Mouse (Mus musculus): ENCODE results near the gene Rbm4. TPM values are rescaled to one million over a fixed set of nuclear protein-coding genes. Genes with fewer than 3 reads are reported as not detected.
"Not testable (repeated sequence)": the region's sequence is repeated elsewhere in the genome, so short reads cannot be mapped to it uniquely, and the experiment has no call there.

The Rbm4 gene
- polyA plus RNA-seq, 1 experiment from 2014 or later = 110 TPM

DNA sequence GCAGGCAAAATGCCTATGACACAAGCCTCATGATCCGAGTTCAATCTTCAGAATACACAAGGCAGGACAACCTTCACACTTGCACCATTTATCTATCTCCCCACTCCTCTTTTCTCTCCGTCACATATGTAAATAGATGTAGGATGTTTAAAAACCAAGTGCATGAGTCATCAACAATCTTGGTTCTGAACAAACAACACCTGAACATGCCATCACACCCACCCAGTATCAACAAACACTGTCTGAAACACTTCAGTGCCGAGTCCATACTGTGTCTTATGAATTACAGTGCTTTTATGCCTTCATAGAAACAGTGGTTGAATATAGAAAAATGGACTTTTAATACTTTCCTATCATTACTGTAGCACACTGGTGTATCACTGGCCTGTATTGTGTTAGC, 20.9 kb downstream of the Rbm4 start:
- H3K4me1 ChIP-seq (replicated peaks; ENCODE audit: control insufficient read depth, insufficient read depth, low read length) = no peaks in the 10 kb centered on the region; the same call in 1 of the 2 replicates
- no peak overlapping the region for H3K4me3 ChIP-seq (replicated peaks; ENCODE audit: low read length)
- WGBS = 88% methylated on average over 3 of the region's 3 CpGs
- ATAC-seq = no peak
- H3K27me3 ChIP-seq (replicated peaks; ENCODE audit: control insufficient read depth, insufficient read depth, low read length) = no peaks in the 10 kb centered on the region
- H3K27ac ChIP-seq (ENCODE audit: low read length) = no peak overlapping the region
- peaks cover 21% of the 10 kb centered on the region for H3K36me3 ChIP-seq (ENCODE audit: control insufficient read depth, insufficient read depth)
- no peak overlapping the region for H3K4me2 ChIP-seq (ENCODE audit: low read length)
- no peak overlapping the region for H3K9ac ChIP-seq (replicated peaks; ENCODE audit: low read depth, low read length)
- H3K9me3 ChIP-seq (ENCODE audit: control insufficient read depth, low read length) = no peaks in the 10 kb centered on the region

DNA sequence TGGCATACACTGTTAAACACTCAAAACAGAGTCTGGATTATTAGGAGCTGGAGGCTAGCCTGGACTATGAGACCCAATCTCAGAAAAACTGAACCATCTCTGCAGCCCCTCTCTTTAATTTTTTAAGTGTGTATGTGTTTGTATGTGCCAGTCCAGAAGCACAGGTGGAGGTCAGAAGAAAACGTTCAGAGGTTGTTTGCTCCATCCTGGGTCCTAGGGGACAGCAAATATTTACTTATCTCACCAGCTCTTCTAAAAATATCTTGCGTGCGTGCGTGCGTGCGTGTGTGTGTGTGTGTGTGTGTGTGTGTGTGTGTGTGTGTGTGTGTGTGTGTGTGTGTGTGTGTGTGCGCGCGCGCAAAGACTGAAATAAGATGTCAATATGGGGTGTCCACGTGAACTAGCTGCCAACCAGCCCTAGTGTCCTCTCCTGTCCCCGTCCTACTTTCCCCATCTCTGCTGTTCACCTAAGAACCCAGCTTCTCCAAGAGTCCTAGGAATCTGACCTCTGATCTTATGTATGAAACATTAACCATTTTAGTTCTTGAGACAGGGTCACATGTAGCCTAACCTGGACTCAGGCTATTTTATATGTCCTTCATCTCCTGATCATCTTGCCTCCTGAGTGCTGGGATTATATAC, 26.1 kb downstream of the Rbm4 start:
- Histone ChIP-seq H3K27ac (ENCODE audit: low read length) (no peak overlapping the region), H3K27me3 (replicated peaks; ENCODE audit: control insufficient read depth, insufficient read depth, low read length) (no peaks in the 10 kb centered on the region), H3K4me1 (replicated peaks; ENCODE audit: control insufficient read depth, insufficient read depth, low read length) (peaks cover 9% of the 10 kb centered on the region), H3K9ac (replicated peaks; ENCODE audit: low read depth, low read length) (no peak overlapping the region), H3K9me3 (ENCODE audit: control insufficient read depth, low read length) (no peaks in the 10 kb centered on the region), H3K4me3 (replicated peaks; ENCODE audit: low read length) (no peak overlapping the region), H3K36me3 (ENCODE audit: control insufficient read depth, insufficient read depth) (peaks cover 30% of the 10 kb centered on the region), H3K4me2 (ENCODE audit: low read length) (no peak overlapping the region)
- no peak for ATAC-seq
- 92% methylated on average over 8 of the region's 12 CpGs for WGBS

DNA sequence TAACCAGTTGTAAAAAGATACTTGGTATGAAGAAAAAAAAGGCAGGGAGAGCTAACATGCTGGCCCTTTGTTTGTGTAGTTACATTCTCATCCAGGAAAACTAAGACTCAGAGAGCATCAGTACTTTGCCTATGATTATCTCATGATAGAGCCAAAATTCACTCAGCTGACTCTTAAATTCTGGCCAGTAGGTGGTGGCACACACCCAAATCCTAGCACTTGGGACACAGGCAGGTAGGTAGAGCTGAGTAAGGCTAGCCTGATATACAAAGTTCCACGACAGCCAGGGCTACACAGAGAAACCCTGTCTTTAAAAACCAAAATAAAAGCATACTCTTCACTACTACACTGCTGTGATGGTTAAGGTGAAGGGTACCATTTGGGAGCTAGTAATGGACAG, 30.8 kb downstream of the Rbm4 start:
- ATAC-seq = no peak
- WGBS = 41% methylated on average over 1 of the region's 1 CpGs
- H3K27me3 ChIP-seq (replicated peaks; ENCODE audit: control insufficient read depth, insufficient read depth, low read length) = no peaks in the 10 kb centered on the region
- H3K36me3 ChIP-seq (ENCODE audit: control insufficient read depth, insufficient read depth) = peaks cover 27% of the 10 kb centered on the region
- no peak overlapping the region for H3K9ac ChIP-seq (replicated peaks; ENCODE audit: low read depth, low read length)
- no peak overlapping the region for H3K4me3 ChIP-seq (replicated peaks; ENCODE audit: low read length)
- H3K4me2 ChIP-seq (ENCODE audit: low read length) = no peak overlapping the region
- peaks cover 35% of the 10 kb centered on the region for H3K4me1 ChIP-seq (replicated peaks; ENCODE audit: control insufficient read depth, insufficient read depth, low read length)
- H3K9me3 ChIP-seq (ENCODE audit: control insufficient read depth, low read length) = no peaks in the 10 kb centered on the region
- H3K27ac ChIP-seq (ENCODE audit: low read length) = no peak overlapping the region

DNA sequence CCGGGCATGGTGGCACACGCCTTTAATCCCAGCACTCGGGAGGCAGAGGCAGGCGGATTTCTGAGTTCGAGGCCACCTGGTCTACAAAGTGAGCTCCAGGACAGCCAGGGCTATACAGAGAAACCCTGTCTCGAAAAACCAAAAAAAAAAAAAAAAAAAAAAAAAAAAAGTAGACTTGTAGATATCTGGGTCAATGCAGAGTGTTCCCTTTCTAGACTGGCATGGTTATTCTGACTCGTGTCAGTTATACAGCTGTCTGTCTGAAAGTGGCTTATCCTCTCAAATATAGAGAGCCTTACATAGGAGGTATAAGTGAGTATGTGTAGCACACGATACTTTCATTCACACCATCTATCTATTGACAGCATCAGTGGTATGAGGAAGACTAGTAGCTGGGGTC, 33.2 kb downstream of the Rbm4 start:
- not testable (repeated sequence) for ATAC-seq; H3K9me3 ChIP-seq (ENCODE audit: control insufficient read depth, low read length); H3K4me3 ChIP-seq (replicated peaks; ENCODE audit: low read length); H3K9ac ChIP-seq (replicated peaks; ENCODE audit: low read depth, low read length); H3K27me3 ChIP-seq (replicated peaks; ENCODE audit: control insufficient read depth, insufficient read depth, low read length); H3K27ac ChIP-seq (ENCODE audit: low read length)
- WGBS = 90% methylated on average over 8 of the region's 8 CpGs
- H3K4me1 ChIP-seq (replicated peaks; ENCODE audit: control insufficient read depth, insufficient read depth, low read length) = peaks cover 39% of the 10 kb centered on the region
- peaks cover 23% of the 10 kb centered on the region for H3K36me3 ChIP-seq (ENCODE audit: control insufficient read depth, insufficient read depth)
- H3K4me2 ChIP-seq (ENCODE audit: low read length) = peak overlapping the region; percentile 16; the same call in 1 of the 2 replicates

DNA sequence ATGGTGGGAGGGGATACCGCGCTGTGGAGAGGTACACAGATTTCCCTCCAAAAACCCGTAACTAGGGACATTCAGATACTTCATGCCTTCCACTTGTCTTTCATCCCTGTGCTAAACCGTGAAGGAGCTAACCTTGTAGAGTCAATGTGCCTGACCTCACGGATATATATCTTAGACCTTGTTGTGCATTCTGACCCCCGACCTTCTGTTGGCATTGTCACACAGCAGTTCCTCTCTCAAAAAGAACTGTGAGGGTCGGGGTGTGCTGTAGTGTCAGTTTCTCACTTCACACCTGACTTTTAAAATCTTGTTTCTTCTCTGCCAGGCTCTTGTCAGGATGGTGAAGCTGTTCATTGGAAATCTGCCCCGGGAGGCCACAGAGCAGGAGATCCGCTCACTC, 36.8 kb downstream of the Rbm4 start:
- Histone ChIP-seq H3K9me3 (ENCODE audit: control insufficient read depth, low read length) (no peaks in the 10 kb centered on the region), H3K4me1 (replicated peaks; ENCODE audit: control insufficient read depth, insufficient read depth, low read length) (peaks cover 34% of the 10 kb centered on the region), H3K27ac (ENCODE audit: low read length) (peak overlapping the region; percentile 99), H3K4me2 (ENCODE audit: low read length) (peak overlapping the region; percentile 74), H3K36me3 (ENCODE audit: control insufficient read depth, insufficient read depth) (peaks cover 15% of the 10 kb centered on the region), H3K9ac (replicated peaks; ENCODE audit: low read depth, low read length) (peak overlapping the region; percentile 97), H3K27me3 (replicated peaks; ENCODE audit: control insufficient read depth, insufficient read depth, low read length) (no peaks in the 10 kb centered on the region), H3K4me3 (replicated peaks; ENCODE audit: low read length) (peak overlapping the region; percentile 91)
- WGBS = 5% methylated on average over 9 of the region's 9 CpGs
- ATAC-seq = no peak

DNA sequence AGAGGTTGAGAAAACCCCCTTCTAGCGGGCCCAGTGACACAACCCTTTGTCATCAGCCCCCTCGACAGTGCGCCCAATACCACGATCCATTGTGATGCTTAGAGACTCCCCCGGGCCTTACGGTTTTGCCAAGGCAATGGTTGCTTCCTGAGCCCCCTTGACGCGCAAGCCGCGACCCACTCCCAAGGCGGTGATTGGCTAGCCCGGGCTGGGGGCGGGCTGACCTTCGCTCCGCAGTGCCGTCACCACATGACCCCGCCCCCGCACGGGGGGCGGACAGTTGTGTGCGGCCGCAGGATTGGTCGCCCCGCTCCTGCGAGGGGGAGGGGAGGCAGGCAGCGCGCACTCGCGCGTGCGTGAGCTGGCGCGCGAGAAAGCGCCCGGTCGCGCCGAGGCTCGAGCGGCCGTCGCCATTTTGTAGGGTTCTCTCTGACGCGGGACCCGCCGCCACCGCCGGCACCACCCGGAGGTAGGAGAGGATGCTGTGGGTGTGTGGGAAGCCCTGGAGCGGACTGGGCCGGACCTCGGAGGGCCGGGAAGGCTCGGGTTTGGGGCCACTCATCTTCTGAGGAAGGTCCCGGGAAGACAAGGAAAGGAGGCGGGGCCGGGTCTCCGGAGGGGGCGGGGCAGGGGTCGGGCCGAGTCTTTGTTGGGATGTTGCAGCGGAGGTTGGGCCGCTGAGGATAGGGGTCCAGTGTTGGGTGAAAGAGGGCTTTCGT, 37.3 kb downstream of the Rbm4 start, which contains the start of gene Rbm4b:
Gene Rbm4b, plus strand, starts transcription at position 305 of the 719 bp plus-strand sequence.
- Histone ChIP-seq H3K9ac (replicated peaks; ENCODE audit: low read depth, low read length) (peak within 1 kb of the TSS; percentile 97), H3K4me1 (replicated peaks; ENCODE audit: control insufficient read depth, insufficient read depth, low read length) (peaks cover 34% of the 10 kb centered on the region), H3K4me3 (replicated peaks; ENCODE audit: low read length) (peak within 1 kb of the TSS; percentile 91), H3K36me3 (ENCODE audit: control insufficient read depth, insufficient read depth) (peaks cover 14% of the 10 kb centered on the region), H3K9me3 (ENCODE audit: control insufficient read depth, low read length) (no peaks in the 10 kb centered on the region), H3K27ac (ENCODE audit: low read length) (peak within 1 kb of the TSS; percentile 99), H3K4me2 (ENCODE audit: low read length) (peak within 1 kb of the TSS; percentile 74), H3K27me3 (replicated peaks; ENCODE audit: control insufficient read depth, insufficient read depth, low read length) (no peaks in the 10 kb centered on the region)
- under 1% methylated on average over 65 of the region's 65 CpGs for WGBS
- peak; percentile 93 for ATAC-seq

DNA sequence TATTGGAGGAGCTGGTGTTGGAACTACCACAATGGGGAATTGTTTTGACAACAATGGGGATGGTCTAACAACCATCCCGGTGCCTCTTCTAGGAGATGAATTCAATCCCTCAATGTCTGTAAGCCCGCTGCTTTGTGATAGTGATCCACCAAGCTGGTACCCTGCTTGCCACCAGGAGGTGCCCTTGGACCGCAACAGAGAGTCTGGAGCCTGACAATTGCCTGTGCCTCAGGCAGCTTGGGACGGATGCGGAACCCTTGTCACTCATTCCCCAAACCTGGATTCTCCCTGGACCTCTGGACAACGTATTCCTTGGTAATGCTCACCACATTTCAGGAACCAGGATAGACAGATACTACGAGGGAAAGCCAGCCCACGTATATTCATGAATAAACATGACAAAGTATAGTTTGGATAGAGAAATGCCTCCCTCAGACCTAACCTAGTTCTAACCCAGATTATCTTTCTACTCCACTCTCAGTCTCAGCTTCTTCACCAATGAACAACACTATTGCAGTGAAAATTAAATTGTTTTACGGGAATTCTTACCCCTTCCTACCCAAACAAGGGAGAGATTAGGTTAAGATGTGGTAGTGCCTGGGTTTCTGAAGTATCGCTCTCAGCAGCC, 38.0 kb downstream of the Rbm4 start:
- Histone ChIP-seq H3K27me3 (replicated peaks; ENCODE audit: control insufficient read depth, insufficient read depth, low read length) (no peaks in the 10 kb centered on the region), H3K36me3 (ENCODE audit: control insufficient read depth, insufficient read depth) (peaks cover 10% of the 10 kb centered on the region), H3K9ac (replicated peaks; ENCODE audit: low read depth, low read length) (peak overlapping the region; percentile 97), H3K4me3 (replicated peaks; ENCODE audit: low read length) (peak overlapping the region; percentile 91), H3K9me3 (ENCODE audit: control insufficient read depth, low read length) (no peaks in the 10 kb centered on the region), H3K4me2 (ENCODE audit: low read length) (peak overlapping the region; percentile 73), H3K27ac (ENCODE audit: low read length) (peak overlapping the region; percentile 99), H3K4me1 (replicated peaks; ENCODE audit: control insufficient read depth, insufficient read depth, low read length) (peaks cover 28% of the 10 kb centered on the region)
- WGBS = under 1% methylated on average over 10 of the region's 10 CpGs
- peak; percentile 80 for ATAC-seq

DNA sequence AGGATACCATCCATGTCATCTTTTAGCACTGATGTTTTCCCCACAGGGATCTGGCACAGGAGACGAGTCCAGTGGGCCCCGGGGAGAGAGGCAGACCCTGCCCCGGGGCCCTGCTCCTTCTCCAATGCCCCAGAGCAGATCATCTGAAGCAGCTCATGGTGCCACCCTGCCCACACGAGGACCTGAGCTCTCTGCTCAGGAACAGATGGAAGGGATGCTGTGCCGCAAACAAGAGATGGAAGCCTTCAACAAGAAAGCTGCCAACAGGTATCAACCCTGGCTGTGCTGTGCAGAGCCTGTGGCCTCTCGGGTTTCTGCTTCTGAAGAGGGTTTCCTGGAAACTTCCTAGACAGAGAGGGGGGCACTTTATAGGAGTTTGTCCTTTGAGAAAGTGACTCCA, 43.7 kb downstream of the Rbm4 start:
- peaks cover 48% of the 10 kb centered on the region for H3K36me3 ChIP-seq (ENCODE audit: control insufficient read depth, insufficient read depth)

DNA sequence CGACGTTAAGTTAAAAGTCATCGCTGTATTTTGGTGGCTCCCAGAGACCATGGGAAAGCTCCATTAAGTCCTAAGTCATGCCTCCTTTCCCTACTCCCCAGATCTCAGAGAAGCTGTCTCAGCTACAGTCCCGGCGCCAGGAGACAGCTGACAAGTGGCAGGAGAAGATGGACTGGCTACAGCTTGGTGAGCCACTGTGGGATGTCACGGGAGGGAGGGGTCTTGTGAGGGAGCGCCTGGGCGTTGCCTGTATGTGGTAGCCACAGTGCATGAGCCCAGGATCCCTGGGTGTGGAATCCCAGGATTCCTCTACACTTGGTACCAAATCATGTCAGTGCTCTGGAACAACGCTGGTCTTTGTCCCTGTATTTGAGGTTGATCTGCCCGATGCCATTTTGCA, 45.2 kb downstream of the Rbm4 start:
- Histone ChIP-seq H3K4me1 (replicated peaks; ENCODE audit: control insufficient read depth, insufficient read depth, low read length) (no peaks in the 10 kb centered on the region), H3K9me3 (ENCODE audit: control insufficient read depth, low read length) (no peaks in the 10 kb centered on the region)
- no peak for ATAC-seq

More for the DNA sequence above, 43.7 kb downstream of the Rbm4 start:
- Histone ChIP-seq H3K4me2 (ENCODE audit: low read length) (no peak overlapping the region), H3K27ac (ENCODE audit: low read length) (no peak overlapping the region), H3K27me3 (replicated peaks; ENCODE audit: control insufficient read depth, insufficient read depth, low read length) (no peaks in the 10 kb centered on the region), H3K9ac (replicated peaks; ENCODE audit: low read depth, low read length) (no peak overlapping the region), H3K9me3 (ENCODE audit: control insufficient read depth, low read length) (no peaks in the 10 kb centered on the region), H3K4me3 (replicated peaks; ENCODE audit: low read length) (no peak overlapping the region), H3K4me1 (replicated peaks; ENCODE audit: control insufficient read depth, insufficient read depth, low read length) (no peaks in the 10 kb centered on the region)
- 83% methylated on average over 6 of the region's 6 CpGs for WGBS
- no peak for ATAC-seq

More for the DNA sequence above, 45.2 kb downstream of the Rbm4 start:
- no peak overlapping the region for H3K4me2 ChIP-seq (ENCODE audit: low read length)
- WGBS = 86% methylated on average over 10 of the region's 10 CpGs
- H3K36me3 ChIP-seq (ENCODE audit: control insufficient read depth, insufficient read depth) = peaks cover 59% of the 10 kb centered on the region
- H3K27ac ChIP-seq (ENCODE audit: low read length) = no peak overlapping the region
- H3K27me3 ChIP-seq (replicated peaks; ENCODE audit: control insufficient read depth, insufficient read depth, low read length) = no peaks in the 10 kb centered on the region
- no peak overlapping the region for H3K4me3 ChIP-seq (replicated peaks; ENCODE audit: low read length)
- no peak overlapping the region for H3K9ac ChIP-seq (replicated peaks; ENCODE audit: low read depth, low read length)
